7 mouse cellular contexts compared by ENCODE assay signal in genomic region chr2:143536485-143536884, GRCm38 (mm10). TPM values are rescaled to one million over a fixed set of nuclear protein-coding genes. Genes with fewer than 3 reads are reported as not detected.
DNase-seq lines count a peak whose midpoint lies in the region.

No protein-coding gene starts in this region.

- intact Hi-C loops in left cerebral cortex, postnatal 10 days (cut with DNase I): no loop called here

- DNase-seq in lung, postnatal 10 days: peak; percentile 30
- no peak for DNase-seq in lung, postnatal 25 days (ENCODE audit: low spot score)
- peak; percentile 67 for DNase-seq in ZHBTc4 (ENCODE audit: low read depth, low spot score)
- peak; percentile 81 for DNase-seq in embryo, embryonic 10.5 days (ENCODE audit: low spot score)
- DNase-seq in mesoderm, embryonic 11.5 days (ENCODE audit: low read depth, low spot score): peak; percentile 66
- DNase-seq in right cerebral cortex, postnatal 14 days: no peak
- DNase-seq in left cerebral cortex, postnatal 10 days (ENCODE audit: extremely low spot score in 1 of 2, low spot score in 2 of 2): no peak

RNA-seq across cellular contexts. Expression of gene Pcsk2, which starts 9.5 kb away (rescaled TPM):
- 100 to 1,000 TPM; 167 to 168 TPM for total RNA-seq in left cerebral cortex, postnatal 10 days (2021)

Comparison
In these comparisons a context has a peak if more than half of its experiments do, and no peak if none do; other contexts are left out.
1. DNase-seq: peak in lung, postnatal 10 days (single experiment), ZHBTc4 (single experiment), embryo, embryonic 10.5 days (single experiment) and mesoderm, embryonic 11.5 days (single experiment); none in lung, postnatal 25 days (single experiment), right cerebral cortex, postnatal 14 days (single experiment) and left cerebral cortex, postnatal 10 days (0 of 2).